Mouse (Mus musculus) monocyte, adult 5-6 weeks (primary cell): ENCODE results near the gene Traip. TPM values are rescaled to one million over a fixed set of nuclear protein-coding genes. Genes with fewer than 3 reads are reported as not detected.
"Not testable (repeated sequence)": the region's sequence is repeated elsewhere in the genome, so short reads cannot be mapped to it uniquely, and the experiment has no call there.

Source experiments
- ATAC-seq: fragments of 153-309, 156-312 bp; replicated peaks from 2 replicates; pipeline ENCODE4 v1.8.0; 2017; ENCODE audit warnings: mild to moderate bottlenecking; ENCODE audit not compliant: low TSS enrichment, insufficient number of reproducible peaks, severe bottlenecking, poor library complexity, low FRiP score
- total RNA-seq: library from RNA; stranded (forward); fragments of 200-1000, 200-491, 200-594 nt; gene quantifications from 3 replicates; pipeline ENCODE4 v1.2.3, GENCODE M21; 2017

Gene Traip
- total RNA-seq, 1 experiment from 2014 or later: 1.8 TPM

- ATAC-seq: peak; percentile 60
Measured at GRCm38 (mm10) chr9:107985131-107986119, 35.5 kb downstream of the Traip start, which contains the start of gene Inka1. TSS of gene Inka1 (minus strand) at chr9:107985879.

- peak; percentile 64 for ATAC-seq
Measured at GRCm38 (mm10) chr9:107986376-107986775, 36.4 kb downstream of the Traip start.

GRCm38 (mm10) chr9:107987950-107988349 is 38.0 kb downstream of the Traip start:
- no peak for ATAC-seq

- ATAC-seq: no peak
Measured at GRCm38 (mm10) chr9:107992197-107992596, 42.3 kb downstream of the Traip start, which contains the start of gene Cdhr4. TSS of gene Cdhr4 (plus strand) at chr9:107992497.

GRCm38 (mm10) chr9:107993013-107993412 is 43.1 kb downstream of the Traip start:
- no peak for ATAC-seq

- ATAC-seq: no peak
Measured at GRCm38 (mm10) chr9:107994464-107994863, 44.5 kb downstream of the Traip start.

- no peak for ATAC-seq
Measured at GRCm38 (mm10) chr9:107995513-107995912, 45.6 kb downstream of the Traip start.

GRCm38 (mm10) chr9:107996049-107996448 is 46.1 kb downstream of the Traip start, which contains the start of gene Gm20662:
TSS of gene Gm20662 (plus strand) at chr9:107996349.
- ATAC-seq: no peak

- ATAC-seq: peak; percentile 100
Measured at GRCm38 (mm10) chr9:108001922-108002770, 52.2 kb downstream of the Traip start, which contains the start of gene Ip6k1. TSS of gene Ip6k1 (plus strand) at chr9:108002501.

GRCm38 (mm10) chr9:108002778-108003530 is 53.0 kb downstream of the Traip start:
- ATAC-seq: no peak

GRCm38 (mm10) chr9:108003531-108003890 is 53.6 kb downstream of the Traip start:
- no peak for ATAC-seq

GRCm38 (mm10) chr9:108008041-108008440 is 58.1 kb downstream of the Traip start:
- no peak for ATAC-seq

GRCm38 (mm10) chr9:108010385-108010784 is 60.4 kb downstream of the Traip start:
- no peak for ATAC-seq

GRCm38 (mm10) chr9:108013577-108013976 is 63.6 kb downstream of the Traip start:
- ATAC-seq: not testable (repeated sequence)

GRCm38 (mm10) chr9:108017127-108017526 is 67.2 kb downstream of the Traip start:
- no peak for ATAC-seq

- no peak for ATAC-seq
Measured at GRCm38 (mm10) chr9:108020741-108021140, 70.8 kb downstream of the Traip start.
